In genomic region chr9:17745684-17746083, GRCm38 (mm10) we compare ENCODE assay signal across 27 mouse cellular contexts.
A peak's percentile ranks its signal among the peaks of the same experiment; 100 is the strongest.
DNase-seq lines count a peak whose midpoint lies in the region; ATAC-seq lines count a peak whose summit lies in the region.
"Had no signal": no experiment of that assay in that cellular context is flagged by ENCODE, and none has a peak within 500 bp of the region (broad histone marks: within the 10 kb centered on the region; RNA-seq: fewer than 3 reads in every experiment).

No protein-coding gene starts in this region.

- H3K4me3 ChIP-seq in kidney, embryonic 16.5 days (ENCODE audit: low read length) = no peak overlapping the region
- no peak overlapping the region for H3K4me3 ChIP-seq in neural tube, embryonic 13.5 days
- H3K4me3 ChIP-seq: forebrain, embryonic 13.5 days; heart, embryonic 12.5 days; limb, embryonic 13.5 days; liver, embryonic 12.5 days; midbrain, embryonic 13.5 days had no signal

- H3K27ac ChIP-seq in kidney, embryonic 16.5 days (ENCODE audit: low read length) = peak overlapping the region; percentile 53; the same call in 1 of the 2 replicates
- H3K27ac ChIP-seq in neural tube, embryonic 13.5 days (replicated peaks) = no peak overlapping the region
- H3K27ac ChIP-seq: forebrain, embryonic 13.5 days; hindbrain, embryonic 14.5 days; limb, embryonic 13.5 days; liver, embryonic 12.5 days; midbrain, embryonic 13.5 days had no signal

- ATAC-seq in kidney, embryonic 16.5 days (ENCODE audit: low FRiP score, low TSS enrichment) = peak; percentile 96
- ATAC-seq in neural tube, embryonic 13.5 days (ENCODE audit: low read depth) = peak; percentile 83
- ATAC-seq: forebrain, embryonic 13.5 days; inflammation-experienced regulatory T-cells, adult 6 months; liver, embryonic 12.5 days; liver, postnatal 0 days; midbrain, embryonic 13.5 days had no signal

- no peaks in the 10 kb centered on the region for H3K9me3 ChIP-seq in kidney, embryonic 16.5 days (ENCODE audit: low read length)
- H3K9me3 ChIP-seq in neural tube, embryonic 13.5 days = no peaks in the 10 kb centered on the region
- H3K9me3 ChIP-seq: forebrain, embryonic 13.5 days; heart, embryonic 12.5 days; limb, embryonic 13.5 days; liver, embryonic 12.5 days; midbrain, embryonic 13.5 days had no signal

- H3K36me3 ChIP-seq in kidney, embryonic 16.5 days (ENCODE audit: insufficient read depth, low read length) = no peaks in the 10 kb centered on the region
- H3K36me3 ChIP-seq in neural tube, embryonic 13.5 days = no peaks in the 10 kb centered on the region
- H3K36me3 ChIP-seq: heart, embryonic 12.5 days; limb, embryonic 13.5 days; liver, embryonic 12.5 days; midbrain, embryonic 13.5 days had no signal

- no peak overlapping the region for H3K4me2 ChIP-seq in kidney, embryonic 16.5 days (replicated peaks; ENCODE audit: low read depth, low read length)
- no peak overlapping the region for H3K4me2 ChIP-seq in neural tube, embryonic 13.5 days
- H3K4me2 ChIP-seq: forebrain, embryonic 13.5 days; heart, embryonic 12.5 days; hindbrain, embryonic 14.5 days; limb, embryonic 13.5 days; liver, embryonic 12.5 days; midbrain, embryonic 13.5 days had no signal

- H3K9ac ChIP-seq in kidney, embryonic 16.5 days (replicated peaks; ENCODE audit: low read length) = no peak overlapping the region
- no peak overlapping the region for H3K9ac ChIP-seq in neural tube, embryonic 13.5 days
- H3K9ac ChIP-seq: forebrain, embryonic 13.5 days; heart, embryonic 12.5 days; hindbrain, embryonic 14.5 days; limb, embryonic 13.5 days; liver, embryonic 12.5 days; liver, postnatal 0 days; midbrain, embryonic 13.5 days had no signal

- peak; percentile 15 for DNase-seq in embryo, embryonic 10.5 days (ENCODE audit: low spot score)
- no peak for DNase-seq in embryo, embryonic 10 days (ENCODE audit: low spot score)
- no peak for DNase-seq in kidney, postnatal 36 days
- peak; percentile 14 for DNase-seq in embryo, embryonic 11.5 days (ENCODE audit: low read depth, low spot score)
- DNase-seq in liver = no peak
- DNase-seq in cerebellum, postnatal 14 days = no peak
- DNase-seq: adrenal gland, adult 8-10 months; cerebellum, adult 11 months; cerebellum, adult 9-11 months; gastrocnemius, postnatal 25 days; heart, adult 11 months; heart, postnatal 4 days; kidney, adult 11 months; liver, postnatal 0 days; lung, postnatal 36 days; retina, postnatal 1 day; right cerebral cortex, postnatal 14 days had no signal

- H3K27me3 ChIP-seq in kidney, embryonic 16.5 days (ENCODE audit: insufficient read depth, low read length) = no peaks in the 10 kb centered on the region
- H3K27me3 ChIP-seq in neural tube, embryonic 13.5 days = no peaks in the 10 kb centered on the region
- H3K27me3 ChIP-seq: CH12.LX; forebrain, embryonic 13.5 days; heart, embryonic 12.5 days; limb, embryonic 13.5 days; liver, embryonic 12.5 days; midbrain, embryonic 13.5 days had no signal

- H3K4me1 ChIP-seq in kidney, embryonic 16.5 days (ENCODE audit: insufficient read depth, low read length) = peaks cover 13% of the 10 kb centered on the region; the same call in 1 of the 2 replicates
- H3K4me1 ChIP-seq in neural tube, embryonic 13.5 days (replicated peaks) = peaks cover 5% of the 10 kb centered on the region
- H3K4me1 ChIP-seq: forebrain, embryonic 13.5 days; heart, embryonic 12.5 days; limb, embryonic 13.5 days; liver, embryonic 12.5 days; midbrain, embryonic 13.5 days had no signal

Comparison
In these comparisons a context has a peak if more than half of its experiments do, and no peak if none do; other contexts are left out.
1. DNase-seq: peak in embryo, embryonic 10.5 days (single experiment) and embryo, embryonic 11.5 days (single experiment); none in embryo, embryonic 10 days (single experiment), kidney, postnatal 36 days (0 of 2), liver (single experiment) and cerebellum, postnatal 14 days (0 of 2).